Mouse (Mus musculus) heart, embryonic 10.5 days (tissue): ENCODE measurements around the gene Flii. TPM values are rescaled to one million over a fixed set of nuclear protein-coding genes. Genes with fewer than 3 reads are reported as not detected.
A peak's percentile ranks its signal among the peaks of the same experiment; 100 is the strongest.

Source experiments
- DNase-seq: peaks from one replicate; pipeline ENCODE4 v3.0.0-alpha.2; 2017; ENCODE audit warnings: low spot score
- H3K27ac ChIP-seq: fragments of 300-500 bp; sonication (generic); 2 replicates; pipeline ENCODE4 v1.5.1; 2016; ENCODE audit warnings: mild to moderate bottlenecking
- H3K27me3 ChIP-seq: fragments of 300-500 bp; sonication (generic); 2 replicates; pipeline ENCODE4 v1.6.1; 2016; ENCODE audit warnings: mild to moderate bottlenecking; ENCODE audit not compliant: poor library complexity, insufficient read depth, severe bottlenecking
- H3K36me3 ChIP-seq: fragments of 300-500 bp; sonication (generic); 2 replicates; pipeline ENCODE4 v1.6.1; 2016; ENCODE audit warnings: mild to moderate bottlenecking, moderate library complexity
- H3K4me1 ChIP-seq: fragments of 300-500 bp; sonication (generic); 2 replicates; pipeline ENCODE4 v1.6.1; 2016; ENCODE audit warnings: mild to moderate bottlenecking
- H3K4me3 ChIP-seq: fragments of 300-500 bp; sonication (generic); 2 replicates; pipeline ENCODE4 v1.5.1; 2016; ENCODE audit warnings: mild to moderate bottlenecking, moderate library complexity
- H3K9me3 ChIP-seq: fragments of 300-500 bp; sonication (generic); 2 replicates; pipeline ENCODE4 v1.6.1; 2016; ENCODE audit warnings: mild to moderate bottlenecking, moderate library complexity
- WGBS: fragments of 180-500 bp; shearing (Covaris S2); methylation state at CpG from one replicate; pipeline ENCODE4 v1.1.7; 2016; 5-methylcytosine and 5-hydroxymethylcytosine counted together
- microRNA-seq: library from miRNA; unstranded; fragments of <30 nt; microRNA quantifications from one replicate; pipeline ENCODE4, GENCODE M21; 2017
- polyA plus RNA-seq: library from polyadenylated mRNA; unstranded; fragments of >200 nt; fragmentation: Nextera tagmentation; extraction: Ambion mirVana; gene quantifications from 2 replicates; pipeline ENCODE4 v1.2.1, GENCODE M21; 2016

The Flii gene
- polyA plus RNA-seq, 1 experiment from 2014 or later: 80.4 TPM

- Histone ChIP-seq H3K9me3 (no peaks in the 10 kb centered on the region), H3K4me1 (peaks cover 45% of the 10 kb centered on the region), H3K27ac (peak overlapping the region; percentile 97), H3K27me3 (no peaks in the 10 kb centered on the region), H3K36me3 (peaks cover 12% of the 10 kb centered on the region), H3K4me3 (peak overlapping the region; percentile 88)
- peak; percentile 88 for DNase-seq
- WGBS: 3% methylated on average over 22 of the region's 22 CpGs
These were observed 28.1 kb downstream of the Flii start for GRCm38 (mm10) chr11:60698806-60699523.

- 61% methylated on average over 2 of the region's 2 CpGs for WGBS
- no peaks in the 10 kb centered on the region for H3K27me3 ChIP-seq
- no peak overlapping the region for H3K27ac ChIP-seq
- no peak overlapping the region for H3K4me3 ChIP-seq
- no peaks in the 10 kb centered on the region for H3K9me3 ChIP-seq
- no peak for DNase-seq
- H3K36me3 ChIP-seq: peaks cover 4% of the 10 kb centered on the region; the same call in 1 of the 2 replicates
- H3K4me1 ChIP-seq: peaks cover 32% of the 10 kb centered on the region
These were observed 29.5 kb downstream of the Flii start for GRCm38 (mm10) chr11:60697561-60697960.

GRCm38 (mm10) chr11:60696165-60696564, 30.9 kb downstream of the Flii start:
- no peaks in the 10 kb centered on the region for H3K27me3 ChIP-seq
- H3K4me1 ChIP-seq: peaks cover 18% of the 10 kb centered on the region
- H3K9me3 ChIP-seq: no peaks in the 10 kb centered on the region
- H3K4me3 ChIP-seq: no peak overlapping the region
- DNase-seq: no peak
- H3K36me3 ChIP-seq: no peaks in the 10 kb centered on the region
- H3K27ac ChIP-seq: no peak overlapping the region
- WGBS: 70% methylated on average over 1 of the region's 1 CpGs

Small RNAs within 50 kb of the gene (microRNA-seq; reads per million reads assigned to microRNA genes)
- gene Mir5100: 5.6 reads per million, percentile 17 among the genes with 10 or more reads in this experiment

Other genes with a start within 250 kb of the Flii start
- gene Alkbh5, start 190.9 kb downstream of the Flii start, polyA plus RNA-seq: 32.5 and 38.6 TPM in 2 replicates
- gene Llgl1, start 27.5 kb downstream of the Flii start, polyA plus RNA-seq: 51.0 and 57.7 TPM in 2 replicates
- gene Mief2, start 1.1 kb upstream of the Flii start, polyA plus RNA-seq: 18.1 and 21.9 TPM in 2 replicates
- gene Top3a, start 50.1 kb upstream of the Flii start, polyA plus RNA-seq: 16.0 and 17.8 TPM in 2 replicates
- gene Smcr8, start 50.3 kb upstream of the Flii start, polyA plus RNA-seq: 6.5 and 6.7 TPM in 2 replicates
- 60.9 and 82.5 TPM in 2 replicates for gene Shmt1, start 84.5 kb upstream of the Flii start, polyA plus RNA-seq
- gene Dhrs7b, start 103.4 kb upstream of the Flii start, polyA plus RNA-seq: 36.6 and 40.9 TPM in 2 replicates
- gene Tmem11, start 152.0 kb upstream of the Flii start, polyA plus RNA-seq: 77.3 and 80.5 TPM in 2 replicates
- 25.5 and 28.6 TPM in 2 replicates for gene Natd1, start 187.5 kb upstream of the Flii start, polyA plus RNA-seq
- 86.5 and 91.3 TPM in 2 replicates for gene Map2k3, start 204.8 kb upstream of the Flii start, polyA plus RNA-seq